Mouse (Mus musculus): ENCODE measurements around the gene Gatad2b. TPM values are rescaled to one million over a fixed set of nuclear protein-coding genes. Genes with fewer than 3 reads are reported as not detected.
A peak's percentile ranks its signal among the peaks of the same experiment; 100 is the strongest.
"Not testable (repeated sequence)": the region's sequence is repeated elsewhere in the genome, so short reads cannot be mapped to it uniquely, and the experiment has no call there.

The Gatad2b gene
- polyA plus RNA-seq, 2 experiments = 16.8 to 39.9 TPM

- 92% methylated on average over 7 of the region's 7 CpGs for WGBS
- Histone ChIP-seq H3K9ac (ENCODE audit: low read depth, low read length, severe bottlenecking) (no peak overlapping the region), H3K4me1 (ENCODE audit: control insufficient read depth, insufficient read depth, low read length) (no peaks in the 10 kb centered on the region), H3K27me3 (ENCODE audit: control insufficient read depth, insufficient read depth, low read length) (no peaks in the 10 kb centered on the region), H3K27ac (replicated peaks; ENCODE audit: low read depth, low read length) (no peak overlapping the region), H3K36me3 (ENCODE audit: control insufficient read depth, insufficient read depth, low read length) (peaks cover 50% of the 10 kb centered on the region), H3K9me3 (ENCODE audit: control insufficient read depth, low read length) (no peaks in the 10 kb centered on the region), H3K4me2 (replicated peaks; ENCODE audit: low read depth, low read length, severe bottlenecking) (no peak overlapping the region), H3K4me3 (replicated peaks; ENCODE audit: low read length) (no peak overlapping the region)
- TF ChIP-seq POLR2A (IDR thresholded peaks at IDR 0.05; ENCODE audit: borderline replicate concordance, extremely low read depth, insufficient read depth, insufficient read length) = no peak
- no peak for ATAC-seq (ENCODE audit: low FRiP score, low read depth)
- DNase-seq (ENCODE audit: low spot score) = no peak
Measured at GRCm38 (mm10) chr3:90279743-90280142, 13.2 kb upstream of the Gatad2b start.

GRCm38 (mm10) chr3:90280708-90281107, 12.3 kb upstream of the Gatad2b start:
- Histone ChIP-seq H3K36me3 (ENCODE audit: control insufficient read depth, insufficient read depth, low read length) (peaks cover 43% of the 10 kb centered on the region), H3K27me3 (ENCODE audit: control insufficient read depth, insufficient read depth, low read length) (no peaks in the 10 kb centered on the region), H3K9me3 (ENCODE audit: control insufficient read depth, low read length) (no peaks in the 10 kb centered on the region), H3K27ac (replicated peaks; ENCODE audit: low read depth, low read length) (no peak overlapping the region), H3K4me2 (replicated peaks; ENCODE audit: low read depth, low read length, severe bottlenecking) (no peak overlapping the region), H3K4me3 (replicated peaks; ENCODE audit: low read length) (no peak overlapping the region), H3K9ac (ENCODE audit: low read depth, low read length, severe bottlenecking) (no peak overlapping the region), H3K4me1 (ENCODE audit: control insufficient read depth, insufficient read depth, low read length) (no peaks in the 10 kb centered on the region)
- TF ChIP-seq POLR2A (IDR thresholded peaks at IDR 0.05; ENCODE audit: borderline replicate concordance, extremely low read depth, insufficient read depth, insufficient read length) = no peak
- ATAC-seq (ENCODE audit: low FRiP score, low read depth) (no peak), DNase-seq (ENCODE audit: low spot score) (no peak)
- 91% methylated on average over 9 of the region's 9 CpGs for WGBS

- Histone ChIP-seq H3K9me3 (ENCODE audit: control insufficient read depth, low read length) (no peaks in the 10 kb centered on the region), H3K36me3 (ENCODE audit: control insufficient read depth, insufficient read depth, low read length) (peaks cover 15% of the 10 kb centered on the region), H3K4me3 (replicated peaks; ENCODE audit: low read length) (no peak overlapping the region), H3K4me1 (ENCODE audit: control insufficient read depth, insufficient read depth, low read length) (no peaks in the 10 kb centered on the region), H3K9ac (ENCODE audit: low read depth, low read length, severe bottlenecking) (no peak overlapping the region), H3K27me3 (ENCODE audit: control insufficient read depth, insufficient read depth, low read length) (no peaks in the 10 kb centered on the region), H3K4me2 (replicated peaks; ENCODE audit: low read depth, low read length, severe bottlenecking) (no peak overlapping the region), H3K27ac (replicated peaks; ENCODE audit: low read depth, low read length) (no peak overlapping the region)
- WGBS = 95% methylated on average over 2 of the region's 2 CpGs
- no peak for TF ChIP-seq POLR2A (IDR thresholded peaks at IDR 0.05; ENCODE audit: borderline replicate concordance, extremely low read depth, insufficient read depth, insufficient read length)
- DNase-seq (ENCODE audit: low spot score) (no peak), ATAC-seq (ENCODE audit: low FRiP score, low read depth) (no peak)
Measured at GRCm38 (mm10) chr3:90284150-90284549, 8.8 kb upstream of the Gatad2b start.

DNA sequence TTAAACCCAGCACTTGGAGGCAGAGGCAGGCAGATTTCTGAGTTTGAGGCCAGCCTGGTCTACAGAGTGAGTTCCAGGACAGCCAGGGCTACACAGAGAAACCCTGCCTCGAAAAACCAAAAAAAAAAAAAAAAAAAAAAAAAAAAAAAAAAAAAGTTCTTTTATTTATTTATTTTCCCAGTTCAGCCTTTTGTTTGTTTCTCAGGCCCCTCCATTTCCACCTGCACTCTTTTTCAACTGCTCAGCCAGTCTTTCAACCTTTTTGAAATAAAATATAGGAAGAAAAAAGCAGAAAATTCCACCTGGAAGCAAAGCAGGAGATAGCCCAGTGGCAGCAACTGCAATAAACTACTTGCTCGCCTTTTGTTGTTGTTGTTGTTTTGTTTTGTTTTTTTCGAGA, 3.6 kb upstream of the Gatad2b start:
- H3K4me1 ChIP-seq (ENCODE audit: control insufficient read depth, insufficient read depth, low read length); H3K27ac ChIP-seq (replicated peaks; ENCODE audit: low read depth, low read length); H3K4me2 ChIP-seq (replicated peaks; ENCODE audit: low read depth, low read length, severe bottlenecking); DNase-seq (ENCODE audit: low spot score); H3K9ac ChIP-seq (ENCODE audit: low read depth, low read length, severe bottlenecking); H3K36me3 ChIP-seq (ENCODE audit: control insufficient read depth, insufficient read depth, low read length); H3K4me3 ChIP-seq (replicated peaks; ENCODE audit: low read length); ATAC-seq (ENCODE audit: low FRiP score, low read depth); H3K27me3 ChIP-seq (ENCODE audit: control insufficient read depth, insufficient read depth, low read length); H3K9me3 ChIP-seq (ENCODE audit: control insufficient read depth, low read length): not testable (repeated sequence)
- 56% methylated on average over 3 of the region's 3 CpGs for WGBS

GRCm38 (mm10) chr3:90290602-90291001, 2.4 kb upstream of the Gatad2b start:
- DNase-seq (ENCODE audit: low spot score) = no peak
- WGBS = 93% methylated on average over 1 of the region's 1 CpGs
- peaks cover 13% of the 10 kb centered on the region for H3K4me1 ChIP-seq (ENCODE audit: control insufficient read depth, insufficient read depth, low read length)
- H3K27ac ChIP-seq (replicated peaks; ENCODE audit: low read depth, low read length) = no peak overlapping the region
- no peaks in the 10 kb centered on the region for H3K27me3 ChIP-seq (ENCODE audit: control insufficient read depth, insufficient read depth, low read length)
- H3K4me2 ChIP-seq (replicated peaks; ENCODE audit: low read depth, low read length, severe bottlenecking) = no peak overlapping the region
- H3K9me3 ChIP-seq (ENCODE audit: control insufficient read depth, low read length) = no peaks in the 10 kb centered on the region
- no peak for TF ChIP-seq POLR2A (IDR thresholded peaks at IDR 0.05; ENCODE audit: borderline replicate concordance, extremely low read depth, insufficient read depth, insufficient read length)
- no peak overlapping the region for H3K4me3 ChIP-seq (replicated peaks; ENCODE audit: low read length)
- no peaks in the 10 kb centered on the region for H3K36me3 ChIP-seq (ENCODE audit: control insufficient read depth, insufficient read depth, low read length)
- H3K9ac ChIP-seq (ENCODE audit: low read depth, low read length, severe bottlenecking) = no peak overlapping the region
- no peak for ATAC-seq (ENCODE audit: low FRiP score, low read depth)

DNA sequence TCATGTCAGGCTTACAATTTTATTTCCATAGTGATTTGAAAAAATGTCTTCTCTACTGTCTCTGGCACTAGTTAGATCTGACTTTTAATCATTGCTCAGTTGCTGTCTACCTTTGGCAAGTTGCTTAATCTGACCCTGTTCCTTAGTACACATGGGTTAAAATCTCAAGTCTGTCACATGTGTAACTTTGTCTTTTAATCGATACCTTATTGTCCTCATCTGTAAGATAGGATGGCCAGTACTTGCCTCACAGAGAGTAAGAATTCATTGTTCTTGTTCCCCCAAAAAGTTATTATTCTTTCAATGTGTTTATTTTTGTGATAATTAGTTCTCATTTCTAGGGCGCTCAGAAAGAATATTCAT, 1.0 kb upstream of the Gatad2b start:
- H3K9ac ChIP-seq (ENCODE audit: low read depth, low read length, severe bottlenecking) = peak overlapping the region; percentile 66; the same call in 1 of the 2 replicates
- TF ChIP-seq POLR2A (IDR thresholded peaks at IDR 0.05; ENCODE audit: borderline replicate concordance, extremely low read depth, insufficient read depth, insufficient read length) = no peak
- ATAC-seq (ENCODE audit: low FRiP score, low read depth) = no peak

More for the DNA sequence above, 1.0 kb upstream of the Gatad2b start:
- WGBS = 36% methylated on average over 2 of the region's 2 CpGs
- no peak for DNase-seq (ENCODE audit: low spot score)
- Histone ChIP-seq H3K4me2 (replicated peaks; ENCODE audit: low read depth, low read length, severe bottlenecking) (peak overlapping the region; percentile 65), H3K9me3 (ENCODE audit: control insufficient read depth, low read length) (no peaks in the 10 kb centered on the region), H3K36me3 (ENCODE audit: control insufficient read depth, insufficient read depth, low read length) (no peaks in the 10 kb centered on the region), H3K4me3 (replicated peaks; ENCODE audit: low read length) (peak overlapping the region; percentile 95), H3K4me1 (ENCODE audit: control insufficient read depth, insufficient read depth, low read length) (peaks cover 13% of the 10 kb centered on the region), H3K27me3 (ENCODE audit: control insufficient read depth, insufficient read depth, low read length) (no peaks in the 10 kb centered on the region), H3K27ac (replicated peaks; ENCODE audit: low read depth, low read length) (peak overlapping the region; percentile 90)
